Mouse (Mus musculus): ENCODE data around the gene Slc6a13. TPM values are rescaled to one million over a fixed set of nuclear protein-coding genes. Genes with fewer than 3 reads are reported as not detected.
A peak's percentile ranks its signal among the peaks of the same experiment; 100 is the strongest.

Gene Slc6a13
- polyA plus RNA-seq, 1 experiment: 3.6 TPM

DNA sequence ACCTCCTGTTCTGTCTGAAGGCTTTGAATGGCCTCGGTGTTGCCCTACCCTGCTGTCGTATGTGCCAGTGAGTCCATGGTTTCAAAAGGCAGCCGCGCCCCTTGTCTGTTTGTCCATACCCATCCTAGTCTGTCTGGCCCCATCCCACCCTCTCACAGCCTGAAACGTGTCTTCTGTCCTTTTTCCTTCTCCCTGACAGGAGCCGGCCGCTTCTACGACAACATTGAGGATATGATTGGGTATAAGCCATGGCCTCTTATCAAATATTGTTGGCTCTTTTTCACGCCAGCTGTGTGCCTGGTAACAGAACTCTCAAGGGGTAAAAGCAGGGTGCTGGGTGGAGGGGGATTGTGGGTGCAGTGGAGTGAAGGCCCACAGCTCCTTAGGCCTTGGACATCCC is 35.8 kb downstream of the Slc6a13 start:
- Histone ChIP-seq H3K27ac (ENCODE audit: control insufficient read depth, insufficient read depth, low read depth, low read length, poor library complexity) (no peak overlapping the region), H3K4me3 (replicated peaks; ENCODE audit: control insufficient read depth, low read depth, low read length) (no peak overlapping the region), H3K4me1 (ENCODE audit: control insufficient read depth, insufficient read depth, low read length) (peaks cover 9% of the 10 kb centered on the region)
- TF ChIP-seq POLR2A (IDR thresholded peaks at IDR 0.05; ENCODE audit: borderline replicate concordance, control insufficient read depth, low read depth, low read length) (no peak), CTCF (IDR thresholded peaks at IDR 0.05; ENCODE audit: control insufficient read depth, insufficient read depth, low read length) (no peak)
- WGBS: 80% methylated on average over 9 of the region's 9 CpGs

DNA sequence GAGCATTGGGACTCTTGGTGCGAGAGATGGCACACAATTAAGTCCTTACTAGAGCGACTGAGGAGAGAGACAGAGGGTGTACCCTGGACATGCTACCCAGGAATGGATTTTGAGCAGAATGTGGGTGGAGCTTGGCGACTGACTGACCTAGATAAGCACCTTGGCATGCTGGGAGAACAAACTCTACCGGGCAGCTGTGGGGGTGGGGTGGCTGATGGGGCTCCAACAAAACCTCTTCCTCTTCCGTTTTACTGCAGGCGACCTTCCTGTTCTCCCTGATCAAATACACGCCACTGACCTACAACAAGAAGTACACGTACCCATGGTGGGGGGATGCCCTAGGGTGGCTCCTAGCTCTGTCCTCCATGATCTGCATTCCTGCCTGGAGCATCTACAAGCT is 36.5 kb downstream of the Slc6a13 start:
- H3K27ac ChIP-seq (ENCODE audit: control insufficient read depth, insufficient read depth, low read depth, low read length, poor library complexity): peak overlapping the region; percentile 28; the same call in 1 of the 2 replicates
- TF ChIP-seq CTCF (IDR thresholded peaks at IDR 0.05; ENCODE audit: control insufficient read depth, insufficient read depth, low read length) (no peak), POLR2A (IDR thresholded peaks at IDR 0.05; ENCODE audit: borderline replicate concordance, control insufficient read depth, low read depth, low read length) (no peak)
- 16% methylated on average over 8 of the region's 8 CpGs for WGBS
- H3K4me1 ChIP-seq (ENCODE audit: control insufficient read depth, insufficient read depth, low read length): peaks cover 9% of the 10 kb centered on the region
- peak overlapping the region; percentile 60 for H3K4me3 ChIP-seq (replicated peaks; ENCODE audit: control insufficient read depth, low read depth, low read length)

DNA sequence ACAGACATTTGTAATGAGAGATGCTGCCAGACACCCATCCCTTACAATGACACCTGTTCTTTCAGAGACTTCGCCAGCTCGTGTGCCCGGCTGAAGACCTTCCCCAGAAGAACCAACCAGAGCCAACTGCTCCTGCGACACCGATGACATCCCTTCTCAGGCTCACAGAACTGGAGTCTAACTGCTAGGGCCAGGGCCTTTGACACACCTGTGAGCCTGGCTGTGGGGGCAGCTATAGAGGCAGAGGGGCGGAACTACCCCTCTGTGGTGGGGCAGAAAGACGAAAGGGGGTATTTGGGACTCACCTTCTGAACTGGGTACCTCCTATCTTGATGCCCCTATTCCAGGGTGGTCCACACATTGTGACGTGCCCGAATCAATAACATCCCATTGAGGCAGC is 37.2 kb downstream of the Slc6a13 start:
- Histone ChIP-seq H3K4me3 (replicated peaks; ENCODE audit: control insufficient read depth, low read depth, low read length) (peak overlapping the region; percentile 19), H3K27ac (ENCODE audit: control insufficient read depth, insufficient read depth, low read depth, low read length, poor library complexity) (no peak overlapping the region), H3K4me1 (ENCODE audit: control insufficient read depth, insufficient read depth, low read length) (peaks cover 9% of the 10 kb centered on the region)
- 85% methylated on average over 9 of the region's 9 CpGs for WGBS
- TF ChIP-seq CTCF (IDR thresholded peaks at IDR 0.05; ENCODE audit: control insufficient read depth, insufficient read depth, low read length) (no peak), POLR2A (IDR thresholded peaks at IDR 0.05; ENCODE audit: borderline replicate concordance, control insufficient read depth, low read depth, low read length) (no peak)

DNA sequence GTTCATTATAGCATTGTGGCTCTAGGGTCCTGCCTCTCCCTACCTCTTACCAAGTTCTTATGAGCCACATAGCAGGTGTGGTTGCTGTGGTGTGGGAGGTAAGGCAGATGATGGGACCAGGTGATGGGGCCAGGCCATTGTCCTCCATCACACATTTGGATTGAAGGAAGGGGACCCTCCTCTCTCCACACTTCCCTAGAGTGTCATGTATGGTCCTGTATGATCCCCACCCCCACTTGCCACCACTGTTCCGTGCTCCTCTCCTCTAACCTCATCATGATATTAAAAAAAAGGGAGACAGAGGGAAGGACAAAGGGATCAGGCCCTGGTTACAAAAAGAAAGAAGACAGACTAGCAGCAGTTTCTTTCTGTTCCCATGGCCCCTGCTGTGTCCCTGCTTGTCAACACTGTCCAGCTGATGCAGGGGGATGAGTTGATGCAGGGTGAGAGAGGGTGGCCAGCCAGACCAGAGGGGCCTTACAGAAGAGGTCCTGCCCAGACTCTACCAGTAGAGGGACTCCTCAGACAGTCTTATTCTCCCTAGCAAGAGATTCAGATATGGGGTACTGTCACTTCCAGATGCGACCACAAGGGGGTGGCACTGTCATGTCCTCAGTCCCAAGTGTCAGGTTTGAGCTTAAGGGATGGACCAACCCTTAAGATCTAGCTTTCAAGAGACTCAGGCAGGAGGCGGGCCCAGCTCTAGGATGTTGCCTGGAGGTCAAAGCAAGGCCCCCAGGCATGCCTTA is 37.9 kb downstream of the Slc6a13 start:
- Histone ChIP-seq H3K27ac (ENCODE audit: control insufficient read depth, insufficient read depth, low read depth, low read length, poor library complexity) (no peak overlapping the region), H3K4me3 (replicated peaks; ENCODE audit: control insufficient read depth, low read depth, low read length) (no peak overlapping the region), H3K4me1 (ENCODE audit: control insufficient read depth, insufficient read depth, low read length) (peaks cover 11% of the 10 kb centered on the region)
- TF ChIP-seq POLR2A (IDR thresholded peaks at IDR 0.05; ENCODE audit: borderline replicate concordance, control insufficient read depth, low read depth, low read length): no peak
- TF ChIP-seq CTCF (IDR thresholded peaks at IDR 0.05; ENCODE audit: control insufficient read depth, insufficient read depth, low read length): peak; percentile 94
- 28% methylated on average over 3 of the region's 3 CpGs for WGBS

DNA sequence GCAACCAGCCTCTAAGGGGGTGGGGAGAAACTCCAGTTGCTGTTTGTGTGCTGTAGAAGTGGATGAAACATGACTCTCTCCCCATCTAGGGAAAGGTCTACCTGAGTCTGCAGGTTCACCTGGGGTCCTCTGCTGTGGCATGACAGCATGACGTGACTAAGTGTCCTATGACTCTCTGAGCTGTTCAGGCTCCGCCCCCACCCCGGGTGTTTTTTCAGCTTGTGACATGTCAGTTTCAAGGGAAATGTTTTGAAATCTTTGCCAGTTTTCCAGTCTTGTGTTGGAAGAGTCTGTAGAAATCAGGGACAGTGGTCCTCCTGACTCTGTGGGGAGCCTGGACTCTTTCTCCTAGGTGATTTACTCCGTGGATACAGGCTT is 38.5 kb downstream of the Slc6a13 start:
- Histone ChIP-seq H3K27ac (ENCODE audit: control insufficient read depth, insufficient read depth, low read depth, low read length, poor library complexity) (no peak overlapping the region), H3K4me3 (replicated peaks; ENCODE audit: control insufficient read depth, low read depth, low read length) (no peak overlapping the region), H3K4me1 (ENCODE audit: control insufficient read depth, insufficient read depth, low read length) (peaks cover 14% of the 10 kb centered on the region)
- TF ChIP-seq POLR2A (IDR thresholded peaks at IDR 0.05; ENCODE audit: borderline replicate concordance, control insufficient read depth, low read depth, low read length): no peak
- TF ChIP-seq CTCF (IDR thresholded peaks at IDR 0.05; ENCODE audit: control insufficient read depth, insufficient read depth, low read length): no peak
- WGBS: 42% methylated on average over 4 of the region's 4 CpGs

DNA sequence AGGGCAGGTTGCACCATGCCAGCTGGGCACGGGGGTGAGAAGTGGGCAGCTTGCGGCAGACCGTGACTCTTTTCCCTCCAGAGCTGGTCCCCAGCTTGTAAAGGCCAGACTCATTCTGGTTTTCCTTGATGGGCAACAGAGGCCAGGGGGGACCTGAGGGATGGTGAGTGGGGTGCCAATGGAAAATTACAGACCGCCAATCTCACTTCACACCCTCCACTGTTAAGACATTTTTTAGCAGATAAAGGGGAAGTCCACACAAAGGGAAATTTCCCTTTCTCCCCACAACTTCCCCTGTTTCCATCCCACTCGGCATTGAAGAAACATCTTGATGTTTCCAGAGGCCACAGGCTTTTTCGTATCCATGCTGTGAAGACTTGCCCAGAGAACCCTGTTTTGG is 41.6 kb downstream of the Slc6a13 start:
- Histone ChIP-seq H3K4me3 (replicated peaks; ENCODE audit: control insufficient read depth, low read depth, low read length) (no peak overlapping the region), H3K27ac (ENCODE audit: control insufficient read depth, insufficient read depth, low read depth, low read length, poor library complexity) (peak overlapping the region; percentile 43; the same call in 1 of the 2 replicates), H3K4me1 (ENCODE audit: control insufficient read depth, insufficient read depth, low read length) (peaks cover 8% of the 10 kb centered on the region)
- TF ChIP-seq POLR2A (IDR thresholded peaks at IDR 0.05; ENCODE audit: borderline replicate concordance, control insufficient read depth, low read depth, low read length) (no peak), CTCF (IDR thresholded peaks at IDR 0.05; ENCODE audit: control insufficient read depth, insufficient read depth, low read length) (no peak)
- WGBS: 3% methylated on average over 6 of the region's 6 CpGs

DNA sequence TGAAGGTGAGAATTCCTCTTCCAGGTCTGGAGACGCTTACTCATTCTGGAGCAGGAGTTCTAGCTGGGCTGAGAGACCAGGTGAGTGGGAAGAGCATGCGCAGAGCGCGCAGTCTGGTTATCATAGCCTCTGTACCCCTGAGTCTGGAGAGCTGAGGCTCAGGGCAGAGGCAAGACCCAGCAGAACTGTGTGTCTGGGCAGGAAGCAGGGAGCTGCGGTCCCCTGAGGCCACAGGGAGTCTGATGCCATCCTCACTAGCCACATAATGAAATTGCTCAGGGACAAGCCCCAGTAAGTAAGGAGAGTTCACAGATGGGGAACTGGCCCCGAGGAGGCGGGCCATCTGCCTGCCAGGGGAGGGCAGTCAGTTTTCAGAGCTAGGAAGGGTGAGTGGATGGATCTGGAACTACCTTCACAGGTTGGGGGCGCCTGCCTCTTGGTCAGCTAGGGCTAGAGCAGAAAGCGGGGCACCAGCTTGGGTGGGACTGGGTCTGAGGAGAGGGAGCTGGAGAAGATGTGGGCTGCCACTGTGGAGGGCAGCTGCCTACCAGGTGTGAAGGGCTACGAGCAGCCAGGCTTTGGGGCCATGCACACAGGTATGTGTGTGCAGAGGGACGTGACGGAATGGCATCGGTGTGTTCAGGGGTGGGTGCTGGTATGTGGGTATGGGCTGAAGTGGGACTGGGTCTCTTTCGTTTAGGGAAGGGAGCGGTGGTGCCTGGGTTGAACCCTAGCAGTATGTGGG is 43.2 kb downstream of the Slc6a13 start, which contains the start of gene Slc6a12:
Gene Slc6a12 (plus strand): TSS at position 51 of the 745 bp plus-strand sequence.
- peaks cover 4% of the 10 kb centered on the region for H3K4me1 ChIP-seq (ENCODE audit: control insufficient read depth, insufficient read depth, low read length)
- WGBS: 58% methylated on average over 15 of the region's 15 CpGs
- peak within 1 kb of the TSS; percentile 61 for H3K4me3 ChIP-seq (replicated peaks; ENCODE audit: control insufficient read depth, low read depth, low read length)
- H3K27ac ChIP-seq (ENCODE audit: control insufficient read depth, insufficient read depth, low read depth, low read length, poor library complexity): peak within 1 kb of the TSS; percentile 82
- TF ChIP-seq POLR2A (IDR thresholded peaks at IDR 0.05; ENCODE audit: borderline replicate concordance, control insufficient read depth, low read depth, low read length) (0 out of 2 replicates have a peak, but pooled peaks have one; percentile 16), CTCF (IDR thresholded peaks at IDR 0.05; ENCODE audit: control insufficient read depth, insufficient read depth, low read length) (no peak)

DNA sequence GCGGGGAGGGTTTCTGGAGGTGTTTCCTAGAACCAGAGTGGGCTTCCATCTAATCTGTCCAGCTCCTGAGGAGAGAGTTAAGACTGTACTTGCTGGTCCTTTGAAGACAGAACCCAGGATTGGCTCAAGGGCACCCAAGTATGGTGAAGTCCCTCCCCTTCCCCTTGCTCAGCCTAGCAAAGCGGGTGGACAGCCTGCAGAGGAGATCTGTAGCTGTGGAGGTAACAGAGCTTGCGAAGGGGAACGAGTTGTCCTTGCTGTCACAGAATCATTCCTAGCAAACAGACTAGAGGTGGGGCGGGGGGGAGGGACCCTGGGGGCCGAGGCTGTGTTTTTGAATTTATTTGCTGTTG is 43.7 kb downstream of the Slc6a13 start:
- peak overlapping the region; percentile 82 for H3K27ac ChIP-seq (ENCODE audit: control insufficient read depth, insufficient read depth, low read depth, low read length, poor library complexity)
- TF ChIP-seq CTCF (IDR thresholded peaks at IDR 0.05; ENCODE audit: control insufficient read depth, insufficient read depth, low read length) (no peak), POLR2A (IDR thresholded peaks at IDR 0.05; ENCODE audit: borderline replicate concordance, control insufficient read depth, low read depth, low read length) (no peak)
- 54% methylated on average over 6 of the region's 6 CpGs for WGBS
- H3K4me3 ChIP-seq (replicated peaks; ENCODE audit: control insufficient read depth, low read depth, low read length): peak overlapping the region; percentile 61
- peaks cover 4% of the 10 kb centered on the region for H3K4me1 ChIP-seq (ENCODE audit: control insufficient read depth, insufficient read depth, low read length)
